Mouse (Mus musculus) hindbrain, embryonic 10.5 days (tissue): ENCODE results near the gene Nupr1. TPM values are rescaled to one million over a fixed set of nuclear protein-coding genes. Genes with fewer than 3 reads are reported as not detected.
"Not testable (repeated sequence)": the region's sequence is repeated elsewhere in the genome, so short reads cannot be mapped to it uniquely, and the experiment has no call there.

Experiments used
- DNase-seq: peaks from one replicate; pipeline ENCODE4 v3.0.0-alpha.2; 2017; ENCODE audit warnings: low spot score
- H3K27ac ChIP-seq: fragments of 300-500 bp; sonication (generic); 2 replicates; pipeline ENCODE4 v1.5.1; 2016; ENCODE audit warnings: mild to moderate bottlenecking, moderate library complexity
- H3K27me3 ChIP-seq: fragments of 300-500 bp; sonication (generic); 2 replicates; pipeline ENCODE4 v1.6.1; 2016; ENCODE audit warnings: mild to moderate bottlenecking; ENCODE audit not compliant: poor library complexity, insufficient read depth, severe bottlenecking
- H3K36me3 ChIP-seq: fragments of 300-500 bp; sonication (generic); 2 replicates; pipeline ENCODE4 v1.6.1; 2016; ENCODE audit warnings: mild to moderate bottlenecking, moderate library complexity
- H3K4me1 ChIP-seq: fragments of 300-500 bp; sonication (generic); replicated peaks from 2 replicates; pipeline ENCODE4 v1.6.1; 2016; ENCODE audit warnings: mild to moderate bottlenecking
- H3K4me3 ChIP-seq: fragments of 300-500 bp; sonication (generic); 2 replicates; pipeline ENCODE4 v1.5.1; 2016; ENCODE audit warnings: mild to moderate bottlenecking, moderate library complexity
- H3K9me3 ChIP-seq: fragments of 300-500 bp; sonication (generic); 2 replicates; pipeline ENCODE4 v1.6.1; 2016; ENCODE audit warnings: mild to moderate bottlenecking, moderate library complexity
- WGBS: fragments of 180-500 bp; shearing (Covaris S2); methylation state at CpG from one replicate; pipeline ENCODE4 v1.1.7; 2016; 5-methylcytosine and 5-hydroxymethylcytosine counted together
- polyA plus RNA-seq: library from polyadenylated mRNA; unstranded; fragments of >200 nt; fragmentation: Nextera tagmentation; extraction: Ambion mirVana; gene quantifications from 2 replicates; pipeline ENCODE4 v1.2.1, GENCODE M21; 2016

Gene Nupr1
- polyA plus RNA-seq, 1 experiment from 2014 or later, result 2.7 TPM

DNA sequence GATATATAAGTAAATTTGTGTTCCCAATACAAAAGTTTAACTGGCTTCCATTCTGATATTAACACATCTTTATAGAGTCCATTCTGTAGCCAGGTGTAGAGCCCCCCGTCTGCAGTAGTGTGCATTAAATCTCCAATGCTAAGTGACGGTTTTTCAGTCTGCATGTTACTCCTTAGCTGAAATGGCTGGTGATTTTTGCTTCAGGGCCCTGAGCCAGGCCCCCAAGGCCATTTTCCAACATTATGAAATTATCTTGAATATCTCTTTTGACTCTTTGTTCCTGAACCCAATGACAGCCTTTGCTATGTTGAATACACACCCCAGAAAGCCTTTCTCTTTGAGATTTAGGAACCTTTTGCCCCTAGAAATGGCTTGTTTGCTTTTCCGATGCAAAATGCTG is 29.1 kb upstream of the Nupr1 start:
- H3K9me3 ChIP-seq, result no peaks in the 10 kb centered on the region
- no peaks in the 10 kb centered on the region for H3K27me3 ChIP-seq
- H3K36me3 ChIP-seq, result peaks cover 29% of the 10 kb centered on the region
- H3K4me1 ChIP-seq, result peaks cover 3% of the 10 kb centered on the region; the same call in 1 of the 2 replicates
- DNase-seq, result no peak
- H3K4me3 ChIP-seq, result no peak overlapping the region
- 87% methylated on average over 3 of the region's 3 CpGs for WGBS
- H3K27ac ChIP-seq, result no peak overlapping the region

DNA sequence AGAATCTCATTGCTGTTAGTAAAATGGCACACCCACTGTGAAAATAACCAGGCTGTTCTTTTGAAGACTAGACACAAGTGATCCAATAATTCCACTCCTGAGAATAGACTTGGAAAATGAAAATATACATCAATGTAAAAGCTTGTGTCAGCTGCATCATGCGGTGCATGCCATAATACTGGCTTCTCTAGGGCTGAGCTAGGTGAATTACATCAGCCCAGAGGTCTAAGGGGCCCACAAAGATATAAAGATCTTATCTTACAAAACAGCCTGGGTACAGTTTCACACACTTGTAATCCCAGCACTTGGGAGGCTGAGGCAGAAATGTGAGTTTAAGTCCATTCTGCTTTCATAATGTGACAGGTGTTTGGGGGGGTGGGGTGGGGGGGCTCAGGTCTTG is 26.9 kb upstream of the Nupr1 start:
- no peak for DNase-seq
- Histone ChIP-seq H3K27me3 (no peaks in the 10 kb centered on the region), H3K9me3 (no peaks in the 10 kb centered on the region), H3K36me3 (peaks cover 8% of the 10 kb centered on the region; the same call in 1 of the 2 replicates), H3K4me3 (no peak overlapping the region), H3K27ac (no peak overlapping the region), H3K4me1 (no peaks in the 10 kb centered on the region)
- WGBS, result 90% methylated on average over 1 of the region's 1 CpGs

DNA sequence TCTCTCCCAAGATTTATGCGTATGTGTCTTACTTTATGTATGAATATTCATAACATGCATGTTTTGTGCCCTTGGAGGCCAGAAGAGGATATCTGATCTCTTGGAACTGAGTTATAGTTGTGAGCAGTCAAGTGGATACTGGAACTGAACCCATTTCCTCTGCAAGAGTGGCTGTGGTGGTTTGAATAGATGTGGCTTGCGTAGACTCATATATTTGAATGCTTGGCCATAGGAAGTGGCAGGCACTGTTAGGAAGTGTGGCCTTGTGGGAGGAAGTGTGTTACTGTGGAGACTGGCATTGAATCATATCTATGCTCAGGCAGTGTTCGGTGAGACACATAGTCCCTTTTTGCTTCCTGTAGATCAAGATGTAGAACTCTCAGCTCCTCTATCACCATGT is 25.0 kb upstream of the Nupr1 start:
- no peaks in the 10 kb centered on the region for H3K27me3 ChIP-seq
- 90% methylated on average over 3 of the region's 3 CpGs for WGBS
- H3K27ac ChIP-seq, result no peak overlapping the region

DNA sequence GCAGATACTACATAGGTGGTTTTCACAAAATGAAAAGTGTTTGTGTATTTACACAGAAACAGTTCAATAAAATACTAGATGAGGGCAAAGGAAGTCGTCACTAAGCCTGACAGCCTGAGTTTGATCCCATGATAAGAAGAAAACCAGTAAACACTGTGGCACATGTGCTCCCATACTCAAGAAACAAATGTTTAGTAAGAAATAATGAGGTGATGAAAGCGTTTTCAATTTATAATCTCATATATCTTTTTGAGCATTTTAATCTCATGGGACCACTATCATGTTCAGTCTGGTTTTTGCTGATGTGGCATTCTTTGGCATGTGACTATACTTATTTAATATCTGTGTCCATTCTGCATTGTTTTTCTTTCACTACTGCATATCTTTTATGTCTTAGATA is 23.3 kb upstream of the Nupr1 start:
- no peak for DNase-seq
- no peak overlapping the region for H3K27ac ChIP-seq
- H3K4me1 ChIP-seq, result peaks cover 11% of the 10 kb centered on the region
- H3K27me3 ChIP-seq, result no peaks in the 10 kb centered on the region
- H3K9me3 ChIP-seq, result no peaks in the 10 kb centered on the region
- 91% methylated on average over 2 of the region's 2 CpGs for WGBS
- no peaks in the 10 kb centered on the region for H3K36me3 ChIP-seq
- H3K4me3 ChIP-seq, result no peak overlapping the region

More for the DNA sequence above, 25.0 kb upstream of the Nupr1 start:
- no peaks in the 10 kb centered on the region for H3K4me1 ChIP-seq
- no peaks in the 10 kb centered on the region for H3K36me3 ChIP-seq
- no peak overlapping the region for H3K4me3 ChIP-seq
- DNase-seq, result no peak
- no peaks in the 10 kb centered on the region for H3K9me3 ChIP-seq

DNA sequence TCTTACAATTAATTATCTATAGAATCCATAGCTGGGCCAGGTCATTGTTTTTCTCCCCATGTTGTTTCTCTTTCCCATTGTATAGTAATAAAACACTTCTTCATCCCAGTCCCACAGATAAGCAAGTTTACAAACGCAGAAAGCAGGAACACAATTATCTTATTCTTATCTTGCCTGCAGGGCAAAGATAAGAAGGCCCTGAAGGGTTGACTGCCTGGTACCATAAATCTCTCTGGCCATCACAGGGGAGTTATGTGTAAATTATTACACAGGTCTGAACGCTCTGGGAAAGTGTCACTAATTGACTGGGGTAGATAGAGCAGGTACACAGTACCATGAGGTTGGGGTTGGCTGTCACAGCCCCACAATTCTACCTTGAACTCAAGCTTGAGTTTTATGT is 20.2 kb upstream of the Nupr1 start:
- H3K4me3 ChIP-seq, result no peak overlapping the region
- H3K9me3 ChIP-seq, result no peaks in the 10 kb centered on the region
- H3K27ac ChIP-seq, result no peak overlapping the region
- H3K27me3 ChIP-seq, result no peaks in the 10 kb centered on the region
- no peaks in the 10 kb centered on the region for H3K36me3 ChIP-seq
- 88% methylated on average over 2 of the region's 2 CpGs for WGBS
- peaks cover 11% of the 10 kb centered on the region for H3K4me1 ChIP-seq
- DNase-seq, result no peak

DNA sequence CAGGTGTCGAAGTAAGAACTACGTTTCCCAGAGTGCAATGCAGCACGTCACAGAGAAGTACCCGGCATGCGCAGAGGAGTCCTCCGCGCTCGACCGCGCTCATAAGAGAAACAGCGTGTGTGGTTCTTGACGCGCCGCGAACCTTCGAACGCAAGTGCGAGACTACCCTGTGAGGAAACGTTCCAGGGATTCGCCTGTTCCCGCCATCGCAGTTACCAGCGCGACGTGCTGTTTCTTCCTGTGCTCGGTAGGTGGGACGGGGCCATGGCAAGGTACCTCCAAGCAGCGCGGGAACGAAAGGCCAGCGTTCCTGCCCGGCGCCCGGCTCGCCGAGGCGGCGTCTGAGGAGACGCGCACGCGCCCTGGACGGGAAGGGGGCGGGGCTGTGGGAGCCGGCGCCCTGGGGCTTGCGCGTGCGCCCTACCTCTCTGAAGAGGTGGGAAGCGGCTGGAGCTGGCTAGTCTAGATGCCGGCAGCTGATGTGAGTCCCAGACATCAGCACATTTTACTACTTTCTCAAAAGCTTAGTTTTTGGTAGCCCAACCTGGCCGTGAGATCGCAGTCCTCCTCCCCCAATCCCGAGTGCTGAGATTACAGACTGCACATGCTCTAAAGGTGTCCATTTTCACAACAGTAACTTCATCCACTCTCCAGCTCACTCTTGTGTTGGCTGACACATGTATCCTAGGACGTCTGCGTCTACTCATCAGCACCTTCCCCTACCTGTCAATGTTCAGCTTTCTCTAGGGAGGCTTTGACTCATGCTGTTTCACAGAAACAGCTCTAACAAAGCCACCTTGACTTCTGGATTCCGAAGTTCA is 18.8 kb upstream of the Nupr1 start, which contains the start of gene Sgf29:
Gene Sgf29, plus strand, starts transcription at position 79 of the 821 bp plus-strand sequence.
- no peaks in the 10 kb centered on the region for H3K9me3 ChIP-seq
- H3K27ac ChIP-seq, result peak within 1 kb of the TSS; percentile 94
- peak; percentile 92 for DNase-seq
- 1% methylated on average over 57 of the region's 57 CpGs for WGBS
- H3K36me3 ChIP-seq, result no peaks in the 10 kb centered on the region
- peaks cover 11% of the 10 kb centered on the region for H3K4me1 ChIP-seq
- H3K27me3 ChIP-seq, result no peaks in the 10 kb centered on the region
- peak within 1 kb of the TSS; percentile 75 for H3K4me3 ChIP-seq

DNA sequence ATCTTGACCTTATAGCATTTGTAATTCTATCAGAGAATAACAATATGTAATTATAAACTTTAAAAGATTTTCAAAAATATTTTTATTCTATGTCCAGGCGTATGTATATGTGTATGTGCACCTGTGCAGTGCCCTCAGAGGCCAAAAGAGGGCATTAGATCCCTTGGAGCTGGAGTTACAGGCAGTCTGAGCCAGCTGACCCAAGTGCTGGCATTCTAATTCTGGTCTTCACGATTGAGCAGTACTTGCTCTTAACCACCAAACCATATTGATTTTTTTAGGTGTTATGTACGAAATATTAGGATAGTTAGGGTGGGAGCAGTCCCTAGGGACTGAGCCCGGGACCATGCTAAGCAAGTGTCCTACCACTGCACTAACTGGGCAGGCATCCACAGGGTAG is 17.8 kb upstream of the Nupr1 start:
- no peaks in the 10 kb centered on the region for H3K36me3 ChIP-seq
- H3K4me3 ChIP-seq, result peak overlapping the region; percentile 75
- H3K9me3 ChIP-seq, result no peaks in the 10 kb centered on the region
- DNase-seq, result no peak
- no peak overlapping the region for H3K27ac ChIP-seq
- 81% methylated on average over 4 of the region's 4 CpGs for WGBS
- H3K27me3 ChIP-seq, result no peaks in the 10 kb centered on the region
- peaks cover 11% of the 10 kb centered on the region for H3K4me1 ChIP-seq

DNA sequence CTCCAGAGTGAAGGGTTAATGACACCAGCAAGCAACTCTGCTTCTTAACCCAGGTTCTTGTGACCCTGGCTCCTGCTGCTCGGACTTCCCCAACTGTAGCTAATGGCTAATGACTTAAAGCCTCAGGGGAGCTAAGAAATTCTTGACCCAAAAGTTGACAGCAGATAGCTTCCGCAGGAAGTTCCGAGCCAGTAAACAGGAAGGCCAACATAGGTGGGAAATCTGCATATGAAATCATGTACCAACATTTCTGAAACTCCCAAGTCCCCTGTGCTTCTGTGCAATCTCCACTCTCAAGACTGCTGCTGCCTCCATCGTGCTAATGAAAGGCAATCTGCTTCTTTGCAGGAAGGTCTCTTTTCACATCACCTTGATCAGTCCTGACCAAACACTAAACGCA is 15.0 kb upstream of the Nupr1 start:
- no peak overlapping the region for H3K27ac ChIP-seq
- no peaks in the 10 kb centered on the region for H3K36me3 ChIP-seq
- H3K9me3 ChIP-seq, result no peaks in the 10 kb centered on the region
- peaks cover 11% of the 10 kb centered on the region for H3K4me1 ChIP-seq
- DNase-seq, result no peak
- no peak overlapping the region for H3K4me3 ChIP-seq
- WGBS, result 63% methylated on average over 5 of the region's 5 CpGs
- no peaks in the 10 kb centered on the region for H3K27me3 ChIP-seq

DNA sequence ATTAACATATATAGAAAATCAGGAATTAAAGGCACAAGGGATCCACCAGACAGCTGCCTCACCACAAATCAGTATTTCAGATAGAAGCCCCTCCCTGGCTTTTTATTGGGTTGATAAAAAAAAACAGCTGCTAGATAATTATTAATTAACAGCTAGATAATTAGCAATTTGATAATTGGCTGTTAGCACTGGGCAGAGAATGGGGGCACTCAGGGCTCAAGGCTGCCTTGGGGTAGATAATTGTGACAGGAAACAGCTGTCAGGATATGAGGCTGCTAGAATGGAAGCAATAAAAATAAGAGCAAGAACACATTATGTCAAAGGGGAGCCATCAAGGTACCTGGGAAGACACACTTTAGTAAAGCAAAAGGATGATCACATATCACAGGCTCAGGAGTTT is 14.3 kb upstream of the Nupr1 start:
- Histone ChIP-seq H3K27ac (no peak overlapping the region), H3K27me3 (no peaks in the 10 kb centered on the region), H3K36me3 (no peaks in the 10 kb centered on the region), H3K4me3 (no peak overlapping the region), H3K9me3 (no peaks in the 10 kb centered on the region), H3K4me1 (peaks cover 5% of the 10 kb centered on the region)
- no peak for DNase-seq

DNA sequence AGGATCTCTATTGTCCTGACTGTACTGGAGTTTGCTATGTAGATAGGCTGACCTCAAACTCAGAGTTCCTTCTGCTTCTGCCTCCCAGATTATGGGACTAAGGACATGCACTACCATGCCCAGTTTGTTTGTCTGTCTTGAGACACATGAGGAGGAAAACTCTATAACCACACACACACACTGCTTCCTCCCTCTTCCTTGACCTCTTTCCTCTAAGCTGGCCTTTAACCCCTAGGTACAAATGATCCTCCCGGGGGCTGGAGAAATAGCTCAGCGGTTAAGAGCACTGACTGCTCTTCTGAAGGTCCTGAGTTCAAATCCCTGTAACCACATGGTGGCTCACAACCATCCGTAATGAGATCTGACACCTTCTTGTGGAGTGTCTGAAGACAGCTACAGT is 13.7 kb upstream of the Nupr1 start:
- no peaks in the 10 kb centered on the region for H3K36me3 ChIP-seq
- H3K9me3 ChIP-seq, result no peaks in the 10 kb centered on the region
- H3K27me3 ChIP-seq, result no peaks in the 10 kb centered on the region
- no peak for DNase-seq
- H3K4me3 ChIP-seq, result no peak overlapping the region
- H3K4me1 ChIP-seq, result peaks cover 2% of the 10 kb centered on the region; the same call in 1 of the 2 replicates
- WGBS, result 72% methylated on average over 3 of the region's 3 CpGs
- no peak overlapping the region for H3K27ac ChIP-seq

DNA sequence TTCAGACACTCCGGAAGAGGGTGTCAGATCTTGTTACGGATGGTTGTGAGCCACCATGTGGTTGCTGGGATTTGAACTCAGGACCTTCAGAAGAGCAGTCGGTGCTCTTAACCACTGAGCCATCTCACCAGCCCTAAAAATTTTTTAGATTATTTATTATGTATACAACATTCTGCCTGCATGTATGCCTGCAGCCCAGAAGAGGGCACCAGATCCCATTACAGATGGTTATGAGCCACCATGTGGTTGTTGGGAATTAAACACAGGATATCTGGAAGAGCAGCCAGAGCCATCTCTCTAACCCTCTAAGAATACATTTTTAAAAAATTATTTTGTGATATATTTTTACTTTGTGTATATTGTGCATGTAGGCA is 12.6 kb upstream of the Nupr1 start:
- WGBS, result 80% methylated on average over 3 of the region's 3 CpGs
- H3K4me1 ChIP-seq, H3K27ac ChIP-seq, H3K36me3 ChIP-seq, H3K9me3 ChIP-seq, H3K27me3 ChIP-seq, H3K4me3 ChIP-seq: not testable (repeated sequence)
- DNase-seq, result peak; percentile 14

DNA sequence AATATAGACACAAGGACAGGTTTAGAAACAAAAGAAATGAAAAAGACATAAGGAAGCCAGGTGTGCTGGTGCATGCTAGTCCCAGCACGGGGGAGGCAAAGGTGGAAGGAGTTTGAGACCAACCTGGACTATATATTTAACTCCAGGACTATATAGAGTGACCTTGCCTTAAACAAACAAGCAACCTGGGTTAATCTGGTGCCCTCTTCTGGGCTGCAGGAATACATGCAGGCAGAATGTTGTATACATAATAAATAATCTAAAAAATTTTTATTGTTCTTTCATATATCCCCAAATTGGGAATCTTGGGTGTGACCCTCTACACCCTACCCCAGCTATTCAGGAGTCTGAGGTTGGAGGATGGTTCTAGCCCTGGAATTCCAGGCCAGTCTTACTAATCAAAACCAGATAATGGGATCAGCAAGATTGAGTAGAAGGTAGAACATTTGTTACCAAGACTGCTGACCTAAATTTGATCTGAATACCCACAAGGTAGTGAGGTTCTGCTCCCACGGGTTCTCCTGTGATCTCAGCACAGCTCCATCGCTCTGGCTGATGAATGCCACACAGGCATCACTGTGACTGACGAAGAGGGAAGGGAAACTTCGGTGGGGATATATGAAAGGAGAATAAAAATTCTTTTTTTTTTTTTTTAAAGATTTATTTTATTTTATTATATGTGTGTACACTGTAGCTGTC is 12.0 kb upstream of the Nupr1 start:
- Histone ChIP-seq H3K4me3 (no peak overlapping the region), H3K4me1 (no peaks in the 10 kb centered on the region), H3K9me3 (no peaks in the 10 kb centered on the region), H3K27me3 (no peaks in the 10 kb centered on the region), H3K36me3 (no peaks in the 10 kb centered on the region), H3K27ac (no peak overlapping the region)
- WGBS, result 77% methylated on average over 5 of the region's 5 CpGs
- DNase-seq, result no peak

DNA sequence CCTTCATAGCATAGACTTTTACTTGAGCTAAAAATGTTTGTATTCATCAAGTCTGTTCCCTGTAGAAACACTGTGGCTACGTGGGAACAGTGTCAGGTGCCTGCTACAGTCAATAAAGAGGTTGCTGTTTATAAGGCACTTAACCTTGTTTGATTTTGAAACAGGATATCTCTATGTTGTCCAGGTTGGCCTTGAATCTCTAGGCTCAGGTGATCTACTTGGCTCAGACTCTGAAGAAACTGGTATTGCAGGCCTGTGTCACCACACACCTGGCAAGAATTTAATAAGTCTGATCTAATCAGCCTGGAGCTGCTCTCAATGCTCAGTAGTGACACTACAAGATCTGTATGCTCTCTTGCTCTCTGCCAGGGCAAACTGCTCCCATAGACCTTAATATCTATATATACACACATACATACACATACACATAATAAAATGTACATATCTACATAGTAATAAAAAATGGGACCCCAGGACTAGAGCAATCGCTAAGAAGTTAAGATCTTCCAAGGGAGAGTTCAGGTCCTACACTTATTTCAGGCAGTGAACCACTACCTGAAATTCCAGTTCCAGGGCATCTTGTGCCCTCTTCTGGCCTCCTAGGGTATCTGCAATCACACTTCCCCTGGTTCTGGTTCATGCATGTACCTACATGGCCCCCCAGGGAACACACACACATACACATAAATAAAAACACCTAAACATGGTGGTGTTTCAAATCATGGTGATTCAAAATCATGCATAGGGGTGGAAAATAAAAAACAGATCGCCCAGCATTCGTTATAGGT is 6.3 kb upstream of the Nupr1 start:
- Histone ChIP-seq H3K27ac (no peak overlapping the region), H3K36me3 (no peaks in the 10 kb centered on the region), H3K4me1 (no peaks in the 10 kb centered on the region), H3K27me3 (no peaks in the 10 kb centered on the region), H3K4me3 (no peak overlapping the region), H3K9me3 (no peaks in the 10 kb centered on the region)
- 18% methylated on average over 4 of the region's 4 CpGs for WGBS
- peak; percentile 27 for DNase-seq
